Mouse (Mus musculus): ENCODE measurements around the gene Ehbp1. TPM values are rescaled to one million over a fixed set of nuclear protein-coding genes. Genes with fewer than 3 reads are reported as not detected.
A peak's percentile ranks its signal among the peaks of the same experiment; 100 is the strongest.

Ehbp1 gene
- polyA plus RNA-seq, 1 experiment from 2014 or later = 7.2 TPM

DNA sequence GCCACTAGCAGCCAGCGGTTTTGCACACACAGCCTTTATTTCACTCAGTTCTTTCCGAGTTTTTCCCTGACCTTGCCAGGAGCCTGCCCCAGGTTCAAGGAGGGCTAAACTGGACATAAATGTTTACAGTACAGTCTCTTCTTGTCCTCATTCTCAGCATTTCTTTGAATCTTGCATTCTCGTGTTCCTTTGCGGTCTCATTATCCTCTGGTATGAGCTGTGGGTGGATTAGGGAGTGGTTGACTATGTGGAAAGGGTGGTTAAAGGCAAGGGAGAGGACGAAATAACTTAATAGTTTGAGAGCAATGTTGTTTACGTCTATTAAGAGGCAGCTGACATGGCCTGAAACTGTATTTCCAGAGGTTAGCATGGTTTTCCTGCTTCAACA lies 54.6 kb downstream of the Ehbp1 start:
- Histone ChIP-seq H3K4me3 (ENCODE audit: low read length) (peak overlapping the region; percentile 88), H3K27me3 (ENCODE audit: insufficient read depth, low read length) (no peaks in the 10 kb centered on the region), H3K9ac (replicated peaks; ENCODE audit: low read length) (peak overlapping the region; percentile 79), H3K4me2 (replicated peaks; ENCODE audit: low read depth, low read length) (peak overlapping the region; percentile 77), H3K9me3 (ENCODE audit: low read length) (no peaks in the 10 kb centered on the region), H3K4me1 (ENCODE audit: insufficient read depth, low read length) (peaks cover 17% of the 10 kb centered on the region), H3K36me3 (ENCODE audit: insufficient read depth, low read length) (no peaks in the 10 kb centered on the region), H3K27ac (ENCODE audit: low read length) (peak overlapping the region; percentile 96)
- 3% methylated on average over 6 of the region's 6 CpGs for WGBS
- ATAC-seq (ENCODE audit: low FRiP score, low TSS enrichment) = peak; percentile 0; the same call in 1 of the 2 replicates

GRCm38 (mm10) chr11:22286885-22287512 lies 55.1 kb downstream of the Ehbp1 start:
- Histone ChIP-seq H3K4me2 (replicated peaks; ENCODE audit: low read depth, low read length) (peak overlapping the region; percentile 77), H3K4me3 (ENCODE audit: low read length) (peak overlapping the region; percentile 88)
- WGBS = under 1% methylated on average over 26 of the region's 43 CpGs

GRCm38 (mm10) chr11:22286371-22286872 lies 55.7 kb downstream of the Ehbp1 start:
- H3K27ac ChIP-seq (ENCODE audit: low read length) = peak overlapping the region; percentile 89
- H3K4me3 ChIP-seq (ENCODE audit: low read length) = peak overlapping the region; percentile 88
- no peaks in the 10 kb centered on the region for H3K9me3 ChIP-seq (ENCODE audit: low read length)
- H3K9ac ChIP-seq (replicated peaks; ENCODE audit: low read length) = peak overlapping the region; percentile 88
- peaks cover 17% of the 10 kb centered on the region for H3K4me1 ChIP-seq (ENCODE audit: insufficient read depth, low read length)
- peaks cover 6% of the 10 kb centered on the region for H3K36me3 ChIP-seq (ENCODE audit: insufficient read depth, low read length)
- no peaks in the 10 kb centered on the region for H3K27me3 ChIP-seq (ENCODE audit: insufficient read depth, low read length)
- WGBS = under 1% methylated on average over 33 of the region's 39 CpGs
- peak; percentile 75 for ATAC-seq (ENCODE audit: low FRiP score, low TSS enrichment)
- H3K4me2 ChIP-seq (replicated peaks; ENCODE audit: low read depth, low read length) = peak overlapping the region; percentile 75

More at GRCm38 (mm10) chr11:22286885-22287512, 55.1 kb downstream of the Ehbp1 start:
- Histone ChIP-seq H3K36me3 (ENCODE audit: insufficient read depth, low read length) (peaks cover 2% of the 10 kb centered on the region), H3K9ac (replicated peaks; ENCODE audit: low read length) (peak overlapping the region; percentile 88), H3K27me3 (ENCODE audit: insufficient read depth, low read length) (no peaks in the 10 kb centered on the region), H3K27ac (ENCODE audit: low read length) (peak overlapping the region; percentile 96), H3K4me1 (ENCODE audit: insufficient read depth, low read length) (peaks cover 17% of the 10 kb centered on the region), H3K9me3 (ENCODE audit: low read length) (no peaks in the 10 kb centered on the region)
- ATAC-seq (ENCODE audit: low FRiP score, low TSS enrichment) = peak; percentile 100

DNA sequence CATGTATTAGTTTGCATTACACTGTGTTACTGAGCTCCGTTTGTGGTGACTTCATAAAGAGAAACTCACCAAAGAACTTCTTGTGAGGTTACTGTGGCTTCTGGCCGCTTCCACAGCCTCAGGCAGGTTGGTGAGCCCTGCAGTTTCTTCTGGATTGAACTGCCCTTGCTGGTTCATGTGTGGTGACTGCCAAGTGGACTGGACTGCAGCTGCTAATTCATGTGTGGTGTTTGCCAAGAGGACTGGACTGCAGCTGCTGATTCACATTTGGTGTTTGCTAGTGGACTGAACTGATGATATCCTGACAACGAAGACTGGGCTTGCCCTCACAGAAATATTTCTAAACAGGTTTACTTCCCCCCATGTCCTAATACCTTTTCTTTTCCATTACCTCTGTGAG lies 65.4 kb downstream of the Ehbp1 start:
- Histone ChIP-seq H3K27me3 (ENCODE audit: insufficient read depth, low read length) (no peaks in the 10 kb centered on the region), H3K4me3 (ENCODE audit: low read length) (no peak overlapping the region), H3K36me3 (ENCODE audit: insufficient read depth, low read length) (peaks cover 21% of the 10 kb centered on the region), H3K9ac (replicated peaks; ENCODE audit: low read length) (no peak overlapping the region), H3K27ac (ENCODE audit: low read length) (no peak overlapping the region), H3K4me1 (ENCODE audit: insufficient read depth, low read length) (no peaks in the 10 kb centered on the region), H3K4me2 (replicated peaks; ENCODE audit: low read depth, low read length) (no peak overlapping the region), H3K9me3 (ENCODE audit: low read length) (peaks cover 8% of the 10 kb centered on the region)
- ATAC-seq (ENCODE audit: low FRiP score, low TSS enrichment) = no peak
- 95% methylated on average over 3 of the region's 3 CpGs for WGBS

DNA sequence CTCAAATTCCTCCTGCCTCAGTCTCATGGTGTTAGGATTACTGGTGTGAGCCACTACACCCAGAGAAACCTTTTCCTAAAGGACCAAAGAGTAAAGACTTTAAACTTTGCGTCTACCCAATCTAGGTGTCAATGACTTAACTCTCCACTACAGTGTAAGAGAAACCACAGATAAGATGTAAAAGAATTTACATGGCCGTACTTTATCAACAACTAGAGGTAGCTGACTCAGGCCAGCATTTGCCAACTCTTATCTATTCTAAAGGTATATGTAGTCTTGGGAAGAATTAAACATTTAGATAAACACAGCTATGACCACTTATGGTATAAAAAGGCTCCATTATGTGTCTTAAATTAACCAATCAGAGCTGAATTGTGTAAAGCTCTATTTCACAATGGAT lies 67.9 kb downstream of the Ehbp1 start:
- Histone ChIP-seq H3K9ac (replicated peaks; ENCODE audit: low read length) (no peak overlapping the region), H3K27me3 (ENCODE audit: insufficient read depth, low read length) (no peaks in the 10 kb centered on the region), H3K27ac (ENCODE audit: low read length) (no peak overlapping the region), H3K4me1 (ENCODE audit: insufficient read depth, low read length) (no peaks in the 10 kb centered on the region), H3K4me3 (ENCODE audit: low read length) (no peak overlapping the region), H3K9me3 (ENCODE audit: low read length) (peaks cover 8% of the 10 kb centered on the region), H3K36me3 (ENCODE audit: insufficient read depth, low read length) (peaks cover 17% of the 10 kb centered on the region), H3K4me2 (replicated peaks; ENCODE audit: low read depth, low read length) (no peak overlapping the region)
- no peak for ATAC-seq (ENCODE audit: low FRiP score, low TSS enrichment)
- 92% methylated on average over 2 of the region's 2 CpGs for WGBS

DNA sequence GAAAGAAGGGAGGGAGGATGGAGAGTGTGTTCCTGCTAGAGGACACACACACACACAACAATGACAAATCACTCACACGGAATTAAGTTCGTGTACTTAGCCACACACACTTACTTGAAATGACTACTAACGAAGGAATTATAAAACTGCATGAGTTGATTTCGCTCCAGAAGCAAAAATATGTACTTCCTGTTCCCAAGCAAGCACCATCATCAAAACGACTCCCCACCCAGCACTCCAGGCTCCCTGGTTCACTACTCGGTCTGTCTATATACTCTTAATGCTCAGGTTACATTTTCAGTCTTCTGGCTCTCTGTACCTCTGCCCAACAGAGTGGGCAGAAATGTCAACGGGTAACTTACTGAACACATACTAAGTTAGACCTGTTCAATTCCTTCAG lies 68.7 kb downstream of the Ehbp1 start:
- no peak for ATAC-seq (ENCODE audit: low FRiP score, low TSS enrichment)
- H3K4me2 ChIP-seq (replicated peaks; ENCODE audit: low read depth, low read length) = no peak overlapping the region
- no peak overlapping the region for H3K4me3 ChIP-seq (ENCODE audit: low read length)
- no peaks in the 10 kb centered on the region for H3K4me1 ChIP-seq (ENCODE audit: insufficient read depth, low read length)
- peaks cover 17% of the 10 kb centered on the region for H3K36me3 ChIP-seq (ENCODE audit: insufficient read depth, low read length)
- no peaks in the 10 kb centered on the region for H3K27me3 ChIP-seq (ENCODE audit: insufficient read depth, low read length)
- H3K9ac ChIP-seq (replicated peaks; ENCODE audit: low read length) = no peak overlapping the region
- 83% methylated on average over 7 of the region's 7 CpGs for WGBS
- peaks cover 8% of the 10 kb centered on the region for H3K9me3 ChIP-seq (ENCODE audit: low read length)
- no peak overlapping the region for H3K27ac ChIP-seq (ENCODE audit: low read length)

- no peak overlapping the region for H3K27ac ChIP-seq (ENCODE audit: low read length)
- H3K36me3 ChIP-seq (ENCODE audit: insufficient read depth, low read length) = peaks cover 9% of the 10 kb centered on the region
- peaks cover 6% of the 10 kb centered on the region for H3K9me3 ChIP-seq (ENCODE audit: low read length)
- H3K4me1 ChIP-seq (ENCODE audit: insufficient read depth, low read length) = no peaks in the 10 kb centered on the region
- H3K4me3 ChIP-seq (ENCODE audit: low read length) = no peak overlapping the region
- no peaks in the 10 kb centered on the region for H3K27me3 ChIP-seq (ENCODE audit: insufficient read depth, low read length)
- H3K9ac ChIP-seq (replicated peaks; ENCODE audit: low read length) = no peak overlapping the region
- ATAC-seq (ENCODE audit: low FRiP score, low TSS enrichment) = no peak
- no peak overlapping the region for H3K4me2 ChIP-seq (replicated peaks; ENCODE audit: low read depth, low read length)
- 93% methylated on average over 3 of the region's 3 CpGs for WGBS
Measured at GRCm38 (mm10) chr11:22271889-22272288, 70.2 kb downstream of the Ehbp1 start.

- Histone ChIP-seq H3K4me1 (ENCODE audit: insufficient read depth, low read length) (no peaks in the 10 kb centered on the region), H3K27ac (ENCODE audit: low read length) (no peak overlapping the region), H3K4me2 (replicated peaks; ENCODE audit: low read depth, low read length) (no peak overlapping the region), H3K36me3 (ENCODE audit: insufficient read depth, low read length) (no peaks in the 10 kb centered on the region), H3K4me3 (ENCODE audit: low read length) (no peak overlapping the region), H3K9ac (replicated peaks; ENCODE audit: low read length) (no peak overlapping the region), H3K9me3 (ENCODE audit: low read length) (no peaks in the 10 kb centered on the region), H3K27me3 (ENCODE audit: insufficient read depth, low read length) (no peaks in the 10 kb centered on the region)
- ATAC-seq (ENCODE audit: low FRiP score, low TSS enrichment) = 0 out of 2 replicates have a peak, but pooled peaks have one; percentile 42
- WGBS = 59% methylated on average over 4 of the region's 4 CpGs
Measured at GRCm38 (mm10) chr11:22269643-22270042, 72.4 kb downstream of the Ehbp1 start.

DNA sequence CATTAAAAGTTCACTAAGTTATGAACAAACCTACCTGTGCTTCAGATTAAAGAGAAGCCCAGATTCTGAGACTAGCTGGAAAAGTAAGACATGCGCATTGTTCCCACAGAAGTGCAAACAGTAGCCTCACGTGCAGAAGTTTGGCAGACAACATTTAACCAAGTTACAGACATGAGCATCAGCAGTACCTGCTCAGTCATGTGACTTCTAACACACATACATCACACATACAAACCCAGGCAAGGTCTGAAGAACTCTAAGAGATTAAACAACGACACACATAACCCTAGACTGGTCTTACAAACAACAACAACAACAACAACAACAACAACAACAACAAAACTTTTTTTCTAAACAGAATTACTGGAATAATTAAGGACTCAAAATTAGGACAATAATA lies 72.9 kb downstream of the Ehbp1 start:
- ATAC-seq (ENCODE audit: low FRiP score, low TSS enrichment) = peak; percentile 46; the same call in 1 of the 2 replicates
- H3K4me3 ChIP-seq (ENCODE audit: low read length) = no peak overlapping the region
- no peak overlapping the region for H3K4me2 ChIP-seq (replicated peaks; ENCODE audit: low read depth, low read length)
- WGBS = 74% methylated on average over 3 of the region's 3 CpGs
- no peaks in the 10 kb centered on the region for H3K9me3 ChIP-seq (ENCODE audit: low read length)
- no peaks in the 10 kb centered on the region for H3K36me3 ChIP-seq (ENCODE audit: insufficient read depth, low read length)
- H3K27ac ChIP-seq (ENCODE audit: low read length) = no peak overlapping the region
- H3K4me1 ChIP-seq (ENCODE audit: insufficient read depth, low read length) = no peaks in the 10 kb centered on the region
- H3K9ac ChIP-seq (replicated peaks; ENCODE audit: low read length) = no peak overlapping the region
- no peaks in the 10 kb centered on the region for H3K27me3 ChIP-seq (ENCODE audit: insufficient read depth, low read length)

GRCm38 (mm10) chr11:22267014-22267413 lies 75.1 kb downstream of the Ehbp1 start:
- Histone ChIP-seq H3K27me3 (ENCODE audit: insufficient read depth, low read length) (no peaks in the 10 kb centered on the region), H3K9me3 (ENCODE audit: low read length) (no peaks in the 10 kb centered on the region), H3K9ac (replicated peaks; ENCODE audit: low read length) (no peak overlapping the region), H3K27ac (ENCODE audit: low read length) (no peak overlapping the region), H3K36me3 (ENCODE audit: insufficient read depth, low read length) (no peaks in the 10 kb centered on the region), H3K4me2 (replicated peaks; ENCODE audit: low read depth, low read length) (no peak overlapping the region), H3K4me3 (ENCODE audit: low read length) (no peak overlapping the region), H3K4me1 (ENCODE audit: insufficient read depth, low read length) (no peaks in the 10 kb centered on the region)
- ATAC-seq (ENCODE audit: low FRiP score, low TSS enrichment) = no peak
